Mouse (Mus musculus) embryonic facial prominence, embryonic 12.5 days (tissue): ENCODE measurements around the gene Gm9821. TPM values are rescaled to one million over a fixed set of nuclear protein-coding genes. Genes with fewer than 3 reads are reported as not detected.

ENCODE experiments used
- microRNA-seq: library from miRNA; unstranded; fragments of <30 nt; microRNA quantifications from one replicate; pipeline ENCODE4, GENCODE M21; 2017
- polyA plus RNA-seq: library from polyadenylated mRNA; unstranded; fragments of >200 nt; fragmentation: Nextera tagmentation; extraction: Ambion mirVana; gene quantifications from 2 replicates; pipeline ENCODE4 v1.2.1, GENCODE M21; 2016

Gm9821 gene
- polyA plus RNA-seq, 1 experiment from 2014 or later, result 0.73 TPM

Small RNA genes within 50 kb of the gene (microRNA-seq; reads per million reads assigned to microRNA genes)
- gene Mir6999, result not detected

Other genes starting within 250 kb of the Gm9821 start
- 29.3 and 29.8 TPM in 2 replicates for gene Atg13, start 235.1 kb upstream of the Gm9821 start, polyA plus RNA-seq
- gene Harbi1, start 234.9 kb upstream of the Gm9821 start, polyA plus RNA-seq, result 23.1 and 24.9 TPM in 2 replicates
- gene Ambra1, start 215.6 kb upstream of the Gm9821 start, polyA plus RNA-seq, result 21.9 and 22.2 TPM in 2 replicates
- gene Chrm4, start 18.5 kb upstream of the Gm9821 start, polyA plus RNA-seq, result 0.65 and 1.2 TPM in 2 replicates
- 1,900 and 1,964 TPM in 2 replicates for gene Mdk, start 13.4 kb upstream of the Gm9821 start, polyA plus RNA-seq
- 39.1 and 40.8 TPM in 2 replicates for gene Dgkz, start 30.2 kb downstream of the Gm9821 start, polyA plus RNA-seq
- gene Creb3l1, start 78.8 kb downstream of the Gm9821 start, polyA plus RNA-seq, result 3.3 and 3.6 TPM in 2 replicates
- 38.7 and 43.5 TPM in 2 replicates for gene Phf21a, start 147.4 kb downstream of the Gm9821 start, polyA plus RNA-seq